Mouse (Mus musculus): ENCODE results near the gene Meis3.

- TF ChIP-seq POLR2A (IDR thresholded peaks at IDR 0.05; ENCODE audit: low read depth, low read length) (peak; percentile 85), CTCF (IDR thresholded peaks at IDR 0.05; ENCODE audit: extremely low read depth, insufficient read length, insufficient replicate concordance, low read depth, low read length) (peak; percentile 19; the same call in 1 of the 2 replicates)
Observed at GRCm38 (mm10) chr7:16221582-16222272, 46.8 kb downstream of the Meis3 start, which contains the start of gene Dhx34.
